Mouse (Mus musculus): Measurements from ENCODE around the gene Olfr985.

Olfr985 gene

GRCm38 (mm10) chr9:40130084-40130483 is at the start of gene Olfr985:
TSS of gene Olfr985 (minus strand) at chr9:40130184.
- no peak for ATAC-seq (ENCODE audit: low TSS enrichment)

- ATAC-seq (ENCODE audit: low TSS enrichment), result no peak
Measured at GRCm38 (mm10) chr9:40177017-40177416, 47.0 kb upstream of the Olfr985 start.

- no peak for ATAC-seq (ENCODE audit: low TSS enrichment)
Measured at GRCm38 (mm10) chr9:40166446-40166845, 36.5 kb upstream of the Olfr985 start.

- ATAC-seq (ENCODE audit: low TSS enrichment), result no peak
Measured at GRCm38 (mm10) chr9:40155118-40155644, 25.2 kb upstream of the Olfr985 start.

GRCm38 (mm10) chr9:40141544-40141943 is 11.6 kb upstream of the Olfr985 start:
- no peak for ATAC-seq (ENCODE audit: low TSS enrichment)

- ATAC-seq (ENCODE audit: low TSS enrichment), result no peak
Measured at GRCm38 (mm10) chr9:40139484-40139883, 9.5 kb upstream of the Olfr985 start.

GRCm38 (mm10) chr9:40136987-40137688 is 7.2 kb upstream of the Olfr985 start:
- ATAC-seq (ENCODE audit: low TSS enrichment), result no peak

- ATAC-seq (ENCODE audit: low TSS enrichment), result no peak
Measured at GRCm38 (mm10) chr9:40130556-40130955, 572 bp upstream of the Olfr985 start.

GRCm38 (mm10) chr9:40117287-40117659 is 12.7 kb downstream of the Olfr985 start:
- ATAC-seq (ENCODE audit: low TSS enrichment), result no peak

- peak; percentile 95 for ATAC-seq (ENCODE audit: low TSS enrichment)
Measured at GRCm38 (mm10) chr9:40116645-40117286, 13.2 kb downstream of the Olfr985 start.

GRCm38 (mm10) chr9:40114106-40114505 is 15.9 kb downstream of the Olfr985 start, which contains the start of gene Olfr984:
TSS of gene Olfr984 (minus strand) at chr9:40114206.
- ATAC-seq (ENCODE audit: low TSS enrichment), result no peak

- no peak for ATAC-seq (ENCODE audit: low TSS enrichment)
Measured at GRCm38 (mm10) chr9:40094769-40095168, 35.2 kb downstream of the Olfr985 start.

- no peak for ATAC-seq (ENCODE audit: low TSS enrichment)
Measured at GRCm38 (mm10) chr9:40093495-40093894, 36.5 kb downstream of the Olfr985 start, which contains the start of gene Olfr983. TSS of gene Olfr983 (minus strand) at chr9:40093595.

Data from frontal cortex, adult (tissue).